Mouse (Mus musculus) layer of hippocampus, adult 8-10 months (tissue): ENCODE measurements around the gene Bmp7. TPM values are rescaled to one million over a fixed set of nuclear protein-coding genes. Genes with fewer than 3 reads are reported as not detected.

ENCODE experiments used
- microRNA-seq, 2 experiments: library from miRNA; unstranded; fragments of <30 nt; microRNA quantifications; one replicate each; pipeline ENCODE4 v1.2.0; 2022
- total RNA-seq, 4 experiments: library from RNA; stranded (reverse); gene quantifications; 2 replicates each; pipeline ENCODE4 v1.2.4; 2022

Gene Bmp7
- total RNA-seq, 4 experiments from 2014 or later: 7.1 to 9.8 (median 8.6) TPM

Small RNA genes within 50 kb of the gene (microRNA-seq; reads per million reads assigned to microRNA genes)
- gene Gm22773: 0 reads per million in 2 experiments

Other genes starting within 250 kb of the Bmp7 start
- gene Spo11, start 37.4 kb upstream of the Bmp7 start, total RNA-seq: under 1 TPM in 3 of 4 experiments, not detected in 1; 0.14 to 0.56 (median 0.14) TPM
- gene Rae1, start 59.8 kb upstream of the Bmp7 start, total RNA-seq: 10 to 100 TPM; 77.5 to 82.0 (median 79.3) TPM
- gene Rbm38, start 80.2 kb upstream of the Bmp7 start, total RNA-seq: 1 to 10 TPM; 3.1 to 6.3 (median 4.6) TPM
- gene Ctcfl, start 179.2 kb upstream of the Bmp7 start, total RNA-seq: not detected
- gene Pck1, start 212.7 kb upstream of the Bmp7 start, total RNA-seq: under 1 TPM in 1 of 4 experiments, not detected in 3; 0.11 TPM